Mouse (Mus musculus) layer of hippocampus, postnatal 10 days (tissue): ENCODE measurements around the gene Tspear. TPM values are rescaled to one million over a fixed set of nuclear protein-coding genes. Genes with fewer than 3 reads are reported as not detected.
"Not testable (repeated sequence)": the region's sequence is repeated elsewhere in the genome, so short reads cannot be mapped to it uniquely, and the experiment has no call there.

Experiments used
- DNase-seq, 2 experiments: peaks; one replicate each; pipeline ENCODE4 v3.0.0; 2021; ENCODE audit warnings: low spot score in 2 of 2
- total RNA-seq, 2 experiments: library from RNA; stranded (reverse); gene quantifications; 2 replicates each; pipeline ENCODE4 v1.2.3; 2021

The Tspear gene
- total RNA-seq, 2 experiments from 2014 or later = not detected

DNA sequence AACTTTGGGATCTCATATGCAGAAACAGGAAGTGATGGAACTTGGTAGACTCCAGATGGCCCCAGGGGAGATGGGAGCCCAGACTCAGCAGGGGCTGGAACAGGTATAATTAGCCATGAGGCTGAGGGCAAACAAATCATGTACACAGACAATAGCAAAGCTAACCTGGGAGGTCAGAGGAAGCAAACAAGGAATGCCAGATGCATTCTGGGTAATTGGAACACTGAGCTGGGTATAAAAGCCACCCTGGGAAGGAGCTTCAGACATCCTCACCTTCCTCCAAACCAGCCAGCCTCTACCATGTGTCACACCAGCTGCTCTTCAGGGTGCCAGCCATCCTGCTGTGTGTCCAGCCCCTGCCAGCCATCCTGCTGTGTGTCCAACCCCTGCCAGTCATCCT is 24.8 kb downstream of the Tspear start, which contains the start of gene Gm10024:
Gm10024 (plus strand) TSS at position 301 of the 400 bp plus-strand sequence.
- DNase-seq = not testable (repeated sequence)

DNA sequence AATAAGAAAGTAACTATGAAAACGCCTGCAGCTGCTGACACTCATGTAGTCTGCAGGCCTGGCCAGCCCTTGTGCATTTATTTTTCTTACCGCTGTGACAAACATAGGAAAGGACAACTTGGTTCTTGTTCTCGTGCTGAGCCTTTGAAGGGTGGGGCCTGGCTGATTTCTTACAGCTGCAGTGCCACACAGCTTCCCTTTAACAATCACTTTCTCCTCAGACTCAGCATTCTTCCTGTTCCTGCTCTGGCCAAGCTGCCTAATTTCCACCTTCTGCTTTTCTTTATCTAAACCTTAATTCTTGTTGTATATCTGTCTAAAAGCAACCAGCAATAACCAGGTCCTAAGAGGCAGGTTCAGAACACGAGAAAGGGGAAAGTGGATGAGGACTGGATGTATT is 27.4 kb downstream of the Tspear start:
- no peak for DNase-seq

DNA sequence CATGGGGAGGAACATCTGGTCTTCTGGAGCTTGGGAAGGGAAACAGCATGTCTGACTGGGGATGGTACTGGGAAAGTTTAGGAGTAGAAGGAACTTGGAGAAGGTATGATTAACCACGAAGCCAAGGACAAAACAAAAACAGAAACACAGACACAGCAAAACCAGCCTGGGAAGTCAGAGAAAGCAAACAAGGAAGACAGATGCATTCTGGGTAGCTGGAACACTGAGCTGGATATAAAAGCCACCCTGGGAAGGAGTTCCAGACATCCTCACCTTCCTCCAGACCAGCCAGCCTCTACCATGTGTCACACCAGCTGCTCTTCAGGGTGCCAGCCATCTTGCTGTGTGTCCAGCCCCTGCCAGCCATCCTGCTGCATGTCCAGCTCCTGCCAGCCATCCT is 29.1 kb downstream of the Tspear start, which contains the start of gene Gm10142:
Gm10142 (plus strand) TSS at position 301 of the 400 bp plus-strand sequence.
- DNase-seq = no peak

GRCm38 (mm10) chr10:77720299-77720698 is 33.9 kb downstream of the Tspear start, which contains the start of gene Krtap12-1:
Krtap12-1 (plus strand) TSS chr10:77720599.
- DNase-seq = not testable (repeated sequence)

- no peak for DNase-seq
Observed at GRCm38 (mm10) chr10:77724855-77725254, 38.5 kb downstream of the Tspear start.

GRCm38 (mm10) chr10:77726186-77726585 is 39.8 kb downstream of the Tspear start, which contains the start of gene Gm10100:
Gm10100 (plus strand) TSS chr10:77726486.
- no peak for DNase-seq

DNA sequence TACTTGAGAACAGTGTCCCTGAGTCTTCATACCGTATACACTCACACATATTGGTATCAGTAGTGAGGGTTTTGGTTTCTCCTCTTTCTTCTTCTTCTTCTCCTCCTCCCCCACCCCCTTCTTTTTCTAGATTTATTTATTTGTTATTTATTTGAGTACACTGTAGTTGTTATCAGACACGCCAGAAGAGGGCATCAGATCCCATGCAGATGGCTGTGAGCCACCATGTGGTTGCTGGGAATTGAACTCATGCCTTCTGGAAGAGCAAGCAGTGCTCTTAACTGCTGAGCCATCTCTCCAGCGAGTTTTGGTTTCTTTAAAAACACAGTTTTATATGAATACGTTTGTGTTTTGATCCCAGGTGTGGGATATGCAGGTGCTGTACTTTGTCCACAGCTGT is 41.9 kb downstream of the Tspear start:
- no peak for DNase-seq

DNA sequence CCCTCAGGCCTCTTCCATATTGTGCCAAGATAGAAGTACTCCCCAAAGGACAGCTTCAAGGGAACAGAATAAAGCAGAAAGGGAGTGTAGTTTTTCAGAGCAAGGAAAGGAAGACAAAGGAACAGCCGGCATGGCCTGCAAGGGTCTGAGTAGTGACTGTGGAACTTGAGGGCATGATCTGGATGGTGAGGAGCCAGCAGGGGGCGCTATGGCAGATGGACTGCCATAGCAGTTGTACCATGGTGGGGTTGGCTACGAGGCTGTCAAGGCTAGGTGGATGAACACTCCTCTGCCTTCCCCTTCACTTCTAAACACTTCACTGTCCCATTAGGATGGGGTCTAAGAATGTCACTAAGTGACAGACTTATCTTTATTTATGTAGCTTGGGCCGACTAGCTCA is 42.9 kb downstream of the Tspear start:
- no peak for DNase-seq

DNA sequence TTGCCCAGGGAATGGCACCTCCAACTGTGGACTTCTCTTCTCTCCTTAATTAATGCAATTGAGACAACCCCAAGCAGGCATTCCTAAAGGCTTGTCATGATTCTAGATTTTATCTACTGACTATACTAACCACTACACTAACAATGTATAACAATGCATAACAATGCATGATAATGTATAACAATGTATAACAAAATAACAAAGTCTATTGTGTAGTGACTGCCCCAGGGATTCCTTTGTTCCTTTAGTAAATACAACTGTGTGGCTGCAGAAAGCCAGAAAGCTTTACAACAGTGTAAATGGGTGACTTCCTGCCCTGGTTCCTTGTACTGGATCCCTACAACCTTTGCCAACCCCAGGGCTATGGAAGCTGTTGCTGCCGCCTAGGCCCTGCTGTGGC is 49.6 kb downstream of the Tspear start:
- no peak for DNase-seq

DNA sequence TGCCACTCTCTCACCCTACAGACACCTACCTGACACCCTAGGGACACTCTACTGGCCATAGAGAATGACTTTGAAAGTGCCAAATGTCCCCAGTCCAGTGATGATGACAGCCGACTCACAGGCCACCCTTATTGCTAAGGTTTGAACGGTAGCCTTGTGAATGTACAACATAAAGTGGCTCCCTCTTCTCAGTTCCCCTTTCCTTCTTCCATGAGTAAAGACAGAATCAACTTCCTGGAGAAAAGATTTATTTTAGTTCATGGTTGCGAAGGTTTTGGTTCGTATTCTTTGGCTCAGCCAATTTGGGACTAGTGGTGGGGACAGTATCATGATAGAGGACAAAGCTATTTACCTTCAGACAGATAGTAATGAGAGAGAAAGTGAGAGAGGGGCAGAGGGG is 52.6 kb downstream of the Tspear start:
- DNase-seq = no peak

- peak in 1 of 2 experiments; percentile 32 for DNase-seq
Observed at GRCm38 (mm10) chr10:77741924-77742688, 55.7 kb downstream of the Tspear start, which contains the start of gene Gm18596. Gm18596 (minus strand) TSS chr10:77742638.

DNA sequence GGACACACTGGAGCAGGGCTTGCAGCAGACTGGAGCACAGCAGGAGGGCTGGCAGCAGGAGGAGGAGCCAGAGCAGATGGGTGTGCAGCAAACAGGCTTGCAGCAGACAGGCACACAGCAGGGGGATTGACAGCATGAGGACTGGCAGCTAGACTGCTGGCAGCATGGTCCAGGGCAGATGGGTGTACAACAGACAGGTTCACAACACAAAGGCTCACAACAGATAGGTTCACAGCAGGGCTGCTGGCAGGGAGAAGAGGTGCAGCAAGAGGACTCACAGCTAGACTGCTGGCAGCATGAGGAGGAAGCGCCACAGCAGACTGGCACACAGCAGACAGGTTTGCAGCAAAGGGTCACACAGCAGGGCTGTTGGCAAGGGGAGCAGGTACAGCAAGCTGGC is 64.3 kb downstream of the Tspear start:
- DNase-seq = not testable (repeated sequence)

GRCm38 (mm10) chr10:77751254-77751653 is 64.9 kb downstream of the Tspear start, which contains the start of gene Gm9736:
Gm9736 (minus strand) TSS chr10:77751354.
- DNase-seq = not testable (repeated sequence)

DNA sequence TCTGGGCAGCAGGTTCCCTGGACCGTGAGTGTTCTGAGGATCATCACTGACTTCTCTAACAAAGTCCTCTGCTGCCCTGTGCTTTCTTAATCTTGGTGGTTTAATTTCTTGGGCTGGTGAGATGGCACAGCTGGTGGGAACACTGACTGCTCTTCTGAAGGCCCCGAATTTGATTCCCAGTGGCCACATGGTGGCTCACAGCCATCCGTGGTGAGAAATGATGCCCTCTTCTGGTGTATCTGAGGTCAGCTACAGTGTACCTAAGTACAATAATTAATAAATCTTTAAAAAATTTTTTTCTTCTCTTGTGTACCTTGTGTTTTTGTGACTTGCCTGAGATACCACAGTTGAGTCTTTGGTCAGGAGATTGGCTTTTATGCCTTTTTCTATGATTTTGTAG is 65.9 kb downstream of the Tspear start:
- not testable (repeated sequence) for DNase-seq

- DNase-seq = no peak
Observed at GRCm38 (mm10) chr10:77753448-77753847, 67.1 kb downstream of the Tspear start.

DNA sequence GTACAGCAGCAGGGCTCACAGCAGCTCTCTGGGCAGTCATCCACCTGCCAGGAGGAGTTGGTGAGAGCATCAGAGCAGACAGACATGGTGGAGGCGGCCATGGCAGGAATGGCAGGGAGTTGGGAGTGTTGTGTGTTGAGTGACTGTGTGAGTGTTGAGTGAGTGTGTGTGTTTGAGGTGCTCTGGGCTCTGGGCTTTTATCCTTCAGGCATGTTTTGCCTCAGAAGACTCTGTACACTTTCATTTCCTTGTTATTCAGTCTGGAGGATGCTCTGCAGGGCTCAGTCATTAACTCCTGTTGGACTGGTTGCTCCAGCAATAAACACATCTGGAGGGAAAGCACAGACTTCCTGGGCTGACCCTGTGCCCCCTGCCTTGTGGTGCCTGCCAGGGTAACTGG is 73.2 kb downstream of the Tspear start, which contains the start of gene Gm3233:
Gm3233 (minus strand) TSS at position 101 of the 400 bp plus-strand sequence.
- DNase-seq = not testable (repeated sequence)

DNA sequence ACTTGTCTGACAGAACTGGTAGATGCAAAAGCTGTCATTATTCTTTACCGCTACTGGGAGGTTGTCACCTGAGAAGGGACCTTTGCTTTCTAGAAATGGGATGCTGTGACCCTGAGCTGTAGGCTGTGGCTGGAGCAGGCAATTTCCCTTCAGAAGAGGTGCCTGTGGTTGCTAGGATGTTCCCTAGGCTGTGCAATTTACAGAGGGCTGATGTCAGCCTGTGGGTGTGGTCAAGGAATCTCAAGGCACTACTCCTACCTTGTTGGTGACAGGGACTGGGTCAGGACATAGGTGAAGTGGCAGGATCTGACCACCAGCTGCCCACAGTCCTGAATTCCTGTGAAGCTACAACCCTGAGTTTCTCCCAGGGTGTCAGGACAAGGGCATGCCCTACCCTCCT is 83.4 kb downstream of the Tspear start:
- no peak for DNase-seq

DNA sequence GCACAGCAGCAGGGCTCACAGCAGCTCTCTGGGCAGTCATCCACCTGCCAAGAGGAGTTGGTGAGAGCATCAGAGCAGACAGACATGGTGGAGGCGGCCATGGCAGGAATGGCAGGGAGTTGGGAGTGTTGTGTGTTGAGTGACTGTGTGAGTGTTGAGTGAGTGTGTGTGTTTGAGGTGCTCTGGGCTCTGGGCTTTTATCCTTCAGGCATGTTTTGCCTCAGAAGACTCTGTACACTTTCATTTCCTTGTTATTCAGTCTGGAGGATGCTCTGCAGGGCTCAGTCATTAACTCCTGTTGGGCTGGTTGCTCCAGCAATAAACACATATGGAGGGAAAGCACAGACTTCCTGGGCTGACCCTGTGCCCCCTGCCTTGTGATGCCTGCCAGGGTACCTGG is 84.9 kb downstream of the Tspear start, which contains the start of gene Gm3238:
Gm3238 (minus strand) TSS at position 101 of the 400 bp plus-strand sequence.
- DNase-seq = not testable (repeated sequence)

DNA sequence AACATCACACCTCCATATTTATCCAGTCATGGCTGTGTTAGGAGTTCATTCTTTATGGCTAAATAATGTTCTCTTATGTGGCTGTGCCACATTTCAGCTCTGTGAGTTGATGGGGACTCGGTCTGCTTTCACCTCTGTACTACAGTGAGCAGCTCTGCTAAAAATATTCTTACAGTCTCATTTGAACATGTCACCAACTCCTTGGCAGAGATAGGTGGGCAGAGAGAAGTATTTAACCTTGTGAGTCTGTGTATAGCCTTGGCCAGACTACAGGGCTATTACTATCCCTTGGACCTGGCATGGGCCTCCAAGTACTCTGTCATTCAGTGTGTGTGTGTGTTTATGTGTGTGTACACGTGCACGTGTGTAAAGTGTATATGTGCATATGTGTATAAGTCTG is 85.8 kb downstream of the Tspear start:
- DNase-seq = not testable (repeated sequence)

DNA sequence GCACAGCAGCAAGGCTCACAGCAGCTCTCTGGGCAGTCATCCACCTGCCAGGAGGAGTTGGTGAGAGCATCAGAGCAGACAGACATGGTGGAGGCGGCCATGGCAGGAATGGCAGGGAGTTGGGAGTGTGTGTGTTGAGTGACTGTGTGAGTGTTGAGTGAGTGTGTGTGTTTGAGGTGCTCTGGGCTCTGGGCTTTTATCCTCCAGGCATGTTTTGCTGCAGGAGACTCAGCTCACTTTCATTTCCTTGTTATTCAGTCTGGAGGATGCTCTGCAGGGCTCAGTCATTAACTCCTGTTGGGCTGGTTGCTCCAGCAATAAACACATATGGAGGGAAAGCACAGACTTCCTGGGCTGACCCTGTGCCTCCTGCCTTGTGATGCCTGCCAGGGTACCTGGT is 90.5 kb downstream of the Tspear start, which contains the start of gene Gm7138:
Gm7138 (minus strand) TSS at position 101 of the 400 bp plus-strand sequence.
- DNase-seq = not testable (repeated sequence)

DNA sequence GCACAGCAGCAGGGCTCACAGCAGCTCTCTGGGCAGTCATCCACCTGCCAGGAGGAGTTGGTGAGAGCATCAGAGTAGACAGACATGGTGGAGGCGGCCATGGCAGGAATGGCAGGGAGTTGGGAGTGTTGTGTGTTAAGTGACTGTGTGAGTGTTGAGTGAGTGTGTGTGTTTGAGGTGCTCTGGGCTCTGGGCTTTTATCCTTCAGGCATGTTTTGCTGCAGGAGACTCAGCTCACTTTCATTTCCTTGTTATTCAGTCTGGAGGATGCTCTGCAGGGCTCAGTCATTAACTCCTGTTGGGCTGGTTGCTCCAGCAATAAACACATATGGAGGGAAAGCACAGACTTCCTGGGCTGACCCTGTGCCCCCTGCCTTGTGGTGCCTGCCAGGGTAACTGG is 96.1 kb downstream of the Tspear start, which contains the start of gene Gm3250:
Gm3250 (minus strand) TSS at position 101 of the 400 bp plus-strand sequence.
- not testable (repeated sequence) for DNase-seq

GRCm38 (mm10) chr10:77783396-77783795 is 97.0 kb downstream of the Tspear start:
- DNase-seq = not testable (repeated sequence)
